Mouse (Mus musculus) inflammation-experienced regulatory T-cells, adult 16 weeks (primary cell): Measurements from ENCODE around the gene Olfr954. TPM values are rescaled to one million over a fixed set of nuclear protein-coding genes. Genes with fewer than 3 reads are reported as not detected.

ENCODE experiments used
- polyA plus RNA-seq: library from polyadenylated mRNA; unstranded; fragments of 100-300 nt; shearing (Covaris generic); gene quantifications from one replicate; pipeline ENCODE4 v1.2.1, GENCODE M21; 2017

The Olfr954 gene
- not detected for polyA plus RNA-seq

GRCm38 (mm10) chr9:39456401-39456800, at the start of gene Olfr954:
Gene Olfr954, plus strand, starts transcription at chr9:39456701.

GRCm38 (mm10) chr9:39427048-39427447, 29.5 kb upstream of the Olfr954 start, which contains the start of gene Olfr952:
Gene Olfr952, minus strand, starts transcription at chr9:39427148.

GRCm38 (mm10) chr9:39471844-39472243, 15.3 kb downstream of the Olfr954 start, which contains the start of gene Olfr955:
Gene Olfr955, minus strand, starts transcription at chr9:39471944.

GRCm38 (mm10) chr9:39493895-39494294, 37.4 kb downstream of the Olfr954 start, which contains the start of gene Olfr44:
Gene Olfr44, minus strand, starts transcription at chr9:39493995.

Other genes with a start within 250 kb of the Olfr954 start
- not detected for gene Olfr1537, start 206.7 kb upstream of the Olfr954 start, polyA plus RNA-seq
- gene Olfr945, start 179.9 kb upstream of the Olfr954 start, polyA plus RNA-seq = not detected
- not detected for gene Olfr948, start 130.7 kb upstream of the Olfr954 start, polyA plus RNA-seq
- not detected for gene Olfr951, start 69.3 kb upstream of the Olfr954 start, polyA plus RNA-seq
- gene Olfr952, start 29.6 kb upstream of the Olfr954 start, polyA plus RNA-seq = not detected
- gene Olfr955, start 15.2 kb downstream of the Olfr954 start, polyA plus RNA-seq = not detected
- gene Olfr44, start 37.3 kb downstream of the Olfr954 start, polyA plus RNA-seq = not detected
- gene Olfr957, start 59.1 kb downstream of the Olfr954 start, polyA plus RNA-seq = not detected
- not detected for gene Olfr958, start 97.4 kb downstream of the Olfr954 start, polyA plus RNA-seq
- not detected for gene Olfr959, start 118.9 kb downstream of the Olfr954 start, polyA plus RNA-seq
- 0.18 TPM for gene AW551984, start 147.7 kb downstream of the Olfr954 start, polyA plus RNA-seq
- gene Olfr148, start 154.0 kb downstream of the Olfr954 start, polyA plus RNA-seq = not detected
- gene Olfr960, start 164.7 kb downstream of the Olfr954 start, polyA plus RNA-seq = not detected
- gene Olfr961, start 188.4 kb downstream of the Olfr954 start, polyA plus RNA-seq = not detected
- not detected for gene Olfr963, start 210.5 kb downstream of the Olfr954 start, polyA plus RNA-seq